Mouse (Mus musculus): ENCODE results near the gene Scg5. TPM values are rescaled to one million over a fixed set of nuclear protein-coding genes. Genes with fewer than 3 reads are reported as not detected.

The Scg5 gene
- polyA plus RNA-seq, 1 experiment from 2014 or later, result 4.1 TPM

DNA sequence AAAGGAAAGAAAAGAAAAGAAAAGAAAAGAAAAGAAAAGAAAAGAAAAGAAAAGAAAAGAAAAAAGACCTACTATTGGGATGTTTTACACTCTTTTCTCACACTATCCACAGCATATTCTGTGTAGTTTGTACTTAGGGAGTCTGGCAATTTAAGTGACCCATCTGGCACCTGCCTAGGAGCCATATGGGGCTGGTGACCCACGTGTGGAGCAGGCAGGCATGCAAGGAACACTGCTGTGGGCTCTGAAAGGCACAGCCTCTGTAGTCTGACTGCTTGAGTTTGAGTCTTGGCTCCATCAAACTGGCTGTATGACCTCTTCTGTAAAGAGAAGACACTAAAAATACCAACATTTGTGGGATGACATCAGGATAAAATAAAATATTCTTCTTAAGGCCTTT is 25.2 kb downstream of the Scg5 start:
- H3K4me3 ChIP-seq (replicated peaks), result no peak overlapping the region
- peaks cover 5% of the 10 kb centered on the region for H3K4me1 ChIP-seq
- H3K36me3 ChIP-seq, result no peaks in the 10 kb centered on the region
- no peak overlapping the region for H3K9ac ChIP-seq
- no peaks in the 10 kb centered on the region for H3K27me3 ChIP-seq
- H3K4me2 ChIP-seq (replicated peaks), result no peak overlapping the region
- H3K27ac ChIP-seq (replicated peaks), result no peak overlapping the region
- no peak for ATAC-seq (ENCODE audit: insufficient number of reproducible peaks, low FRiP score, low TSS enrichment, low read depth)
- WGBS, result 21% methylated on average over 1 of the region's 1 CpGs
- H3K9me3 ChIP-seq (replicated peaks), result no peaks in the 10 kb centered on the region

DNA sequence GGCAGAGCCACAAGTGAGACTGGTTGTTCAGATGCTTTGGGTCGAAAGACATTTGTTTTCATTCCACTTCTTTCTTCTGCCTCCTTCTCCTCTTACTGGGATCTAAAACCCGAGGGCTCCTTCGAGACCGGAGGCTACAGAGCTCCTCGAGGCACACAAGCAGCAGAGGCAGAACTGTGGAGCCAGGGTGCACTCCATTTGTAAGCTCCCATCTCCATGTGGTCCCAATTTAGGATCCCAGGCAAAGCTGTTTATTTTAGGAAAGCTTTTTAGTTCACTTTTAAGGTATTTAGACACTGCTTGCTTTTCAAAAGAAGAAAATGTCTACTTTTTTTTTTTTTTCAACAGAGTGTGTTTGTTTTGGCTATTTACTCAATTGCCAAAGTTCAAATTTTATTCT is 28.1 kb downstream of the Scg5 start:
- WGBS, result 18% methylated on average over 5 of the region's 5 CpGs
- Histone ChIP-seq H3K36me3 (no peaks in the 10 kb centered on the region), H3K27me3 (no peaks in the 10 kb centered on the region), H3K9ac (no peak overlapping the region), H3K9me3 (replicated peaks) (no peaks in the 10 kb centered on the region), H3K27ac (replicated peaks) (no peak overlapping the region), H3K4me1 (peaks cover 5% of the 10 kb centered on the region), H3K4me2 (replicated peaks) (no peak overlapping the region), H3K4me3 (replicated peaks) (no peak overlapping the region)
- ATAC-seq (ENCODE audit: insufficient number of reproducible peaks, low FRiP score, low TSS enrichment, low read depth), result no peak

GRCm38 (mm10) chr2:113798605-113799004 is 30.3 kb downstream of the Scg5 start:
- Histone ChIP-seq H3K27me3 (no peaks in the 10 kb centered on the region), H3K36me3 (no peaks in the 10 kb centered on the region), H3K9ac (no peak overlapping the region), H3K4me1 (peaks cover 5% of the 10 kb centered on the region), H3K4me2 (replicated peaks) (no peak overlapping the region), H3K9me3 (replicated peaks) (no peaks in the 10 kb centered on the region), H3K4me3 (replicated peaks) (no peak overlapping the region), H3K27ac (replicated peaks) (no peak overlapping the region)
- ATAC-seq (ENCODE audit: insufficient number of reproducible peaks, low FRiP score, low TSS enrichment, low read depth), result no peak
- 53% methylated on average over 13 of the region's 13 CpGs for whole genome bisulfite sequencing

DNA sequence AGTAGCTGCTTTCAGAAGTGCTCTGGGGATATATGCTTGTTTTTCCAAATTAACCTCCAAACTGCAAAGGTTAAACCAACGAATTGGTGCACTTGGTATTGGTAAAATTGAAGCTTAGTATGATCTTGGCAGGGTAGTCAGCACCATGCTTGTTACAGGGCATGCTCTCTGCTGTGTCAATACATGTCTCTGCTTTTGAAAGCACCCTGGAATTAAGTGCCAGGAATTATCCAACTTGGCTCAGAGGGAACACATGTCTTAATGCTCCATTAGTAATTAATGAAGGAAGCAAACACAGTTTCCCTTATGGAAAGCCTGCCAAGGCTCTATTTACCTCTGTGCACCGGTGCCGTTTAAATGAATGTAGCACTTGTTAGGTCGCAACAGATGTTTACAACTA is 33.7 kb downstream of the Scg5 start:
- Histone ChIP-seq H3K27ac (replicated peaks) (no peak overlapping the region), H3K4me2 (replicated peaks) (no peak overlapping the region)
- 35% methylated on average over 4 of the region's 4 CpGs for WGBS

DNA sequence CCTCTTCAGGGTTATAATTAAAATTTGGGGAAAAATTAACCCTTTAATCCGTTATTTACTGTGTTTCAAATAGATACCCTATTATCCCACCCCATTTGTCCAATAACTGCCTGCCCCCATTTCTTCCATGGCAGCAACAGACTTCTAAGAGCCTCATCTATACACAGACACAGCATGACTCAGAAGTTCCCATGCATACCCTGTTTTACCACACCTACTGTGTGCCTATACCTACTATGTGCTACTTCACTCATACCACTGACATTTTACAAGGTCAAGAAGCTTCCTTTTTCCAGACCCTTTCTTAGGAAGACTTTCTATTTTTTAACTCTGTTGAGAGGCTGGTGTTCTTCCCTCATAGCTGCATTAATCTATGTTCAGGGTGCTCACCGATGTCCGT is 35.4 kb downstream of the Scg5 start:
- no peak for ATAC-seq (ENCODE audit: insufficient number of reproducible peaks, low FRiP score, low TSS enrichment, low read depth)
- Histone ChIP-seq H3K36me3 (no peaks in the 10 kb centered on the region), H3K27ac (replicated peaks) (no peak overlapping the region), H3K27me3 (no peaks in the 10 kb centered on the region; the same call in 1 of the 2 replicates), H3K4me2 (replicated peaks) (no peak overlapping the region), H3K4me3 (replicated peaks) (no peak overlapping the region), H3K9ac (no peak overlapping the region), H3K9me3 (replicated peaks) (no peaks in the 10 kb centered on the region), H3K4me1 (no peaks in the 10 kb centered on the region)
- 78% methylated on average over 3 of the region's 3 CpGs for WGBS

More for the DNA sequence above, 33.7 kb downstream of the Scg5 start:
- Histone ChIP-seq H3K4me1 (no peaks in the 10 kb centered on the region; the same call in 1 of the 2 replicates), H3K4me3 (replicated peaks) (no peak overlapping the region), H3K9me3 (replicated peaks) (no peaks in the 10 kb centered on the region), H3K9ac (no peak overlapping the region), H3K27me3 (no peaks in the 10 kb centered on the region; the same call in 1 of the 2 replicates), H3K36me3 (no peaks in the 10 kb centered on the region)
- ATAC-seq (ENCODE audit: insufficient number of reproducible peaks, low FRiP score, low TSS enrichment, low read depth), result no peak

DNA sequence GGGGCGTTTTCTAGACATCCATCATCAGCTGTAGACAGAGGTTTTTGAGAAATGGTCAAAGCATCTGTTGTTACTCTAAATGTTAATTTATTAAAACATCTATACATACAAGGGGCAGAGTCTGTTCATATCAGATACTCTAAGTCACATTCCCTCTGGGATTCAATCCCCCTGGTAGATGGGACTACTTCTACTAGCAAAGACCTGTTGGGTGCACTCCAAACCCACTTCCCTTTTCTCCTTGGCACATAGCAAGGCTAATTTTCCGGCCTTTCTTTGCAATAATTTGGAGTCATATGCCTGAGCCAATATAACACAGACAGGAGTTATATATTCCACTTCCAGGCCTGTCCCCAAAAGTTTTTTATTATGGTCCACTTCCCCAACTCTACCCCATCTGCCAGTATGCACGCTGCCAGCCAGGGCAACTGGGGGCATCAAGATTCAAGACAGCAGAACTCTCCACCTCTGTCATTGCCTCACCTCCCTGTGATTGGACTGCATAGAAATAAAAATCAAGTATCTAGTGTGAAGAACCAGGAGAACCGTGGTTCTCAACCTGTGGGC is 40.0 kb downstream of the Scg5 start:
- ATAC-seq (ENCODE audit: insufficient number of reproducible peaks, low FRiP score, low TSS enrichment, low read depth), result no peak
- H3K9me3 ChIP-seq (replicated peaks), result no peaks in the 10 kb centered on the region
- WGBS, result 85% methylated on average over 4 of the region's 4 CpGs
- H3K4me3 ChIP-seq (replicated peaks), result no peak overlapping the region
- H3K4me2 ChIP-seq (replicated peaks), result no peak overlapping the region
- no peak overlapping the region for H3K9ac ChIP-seq
- H3K27ac ChIP-seq (replicated peaks), result no peak overlapping the region
- H3K27me3 ChIP-seq, result no peaks in the 10 kb centered on the region; the same call in 1 of the 2 replicates
- no peaks in the 10 kb centered on the region for H3K4me1 ChIP-seq
- H3K36me3 ChIP-seq, result no peaks in the 10 kb centered on the region

- Histone ChIP-seq H3K4me3 (replicated peaks) (no peak overlapping the region), H3K27me3 (no peaks in the 10 kb centered on the region; the same call in 1 of the 2 replicates), H3K9me3 (replicated peaks) (no peaks in the 10 kb centered on the region), H3K36me3 (no peaks in the 10 kb centered on the region), H3K4me2 (replicated peaks) (no peak overlapping the region), H3K9ac (no peak overlapping the region), H3K4me1 (no peaks in the 10 kb centered on the region), H3K27ac (replicated peaks) (no peak overlapping the region)
- 78% methylated on average over 4 of the region's 4 CpGs for WGBS
- ATAC-seq (ENCODE audit: insufficient number of reproducible peaks, low FRiP score, low TSS enrichment, low read depth), result no peak
These were observed 41.0 kb downstream of the Scg5 start for GRCm38 (mm10) chr2:113787882-113788281.

GRCm38 (mm10) chr2:113784851-113785250 is 44.1 kb downstream of the Scg5 start:
- no peaks in the 10 kb centered on the region for H3K27me3 ChIP-seq
- WGBS, result 65% methylated on average over 3 of the region's 3 CpGs
- H3K4me1 ChIP-seq, result no peaks in the 10 kb centered on the region
- H3K9me3 ChIP-seq (replicated peaks), result no peaks in the 10 kb centered on the region
- H3K4me2 ChIP-seq (replicated peaks), result no peak overlapping the region
- no peak for ATAC-seq (ENCODE audit: insufficient number of reproducible peaks, low FRiP score, low TSS enrichment, low read depth)
- no peak overlapping the region for H3K4me3 ChIP-seq (replicated peaks)
- H3K9ac ChIP-seq, result no peak overlapping the region
- no peak overlapping the region for H3K27ac ChIP-seq (replicated peaks)
- H3K36me3 ChIP-seq, result no peaks in the 10 kb centered on the region

GRCm38 (mm10) chr2:113781521-113781920 is 47.4 kb downstream of the Scg5 start:
- ATAC-seq (ENCODE audit: insufficient number of reproducible peaks, low FRiP score, low TSS enrichment, low read depth), result no peak
- Histone ChIP-seq H3K27me3 (no peaks in the 10 kb centered on the region), H3K4me3 (replicated peaks) (no peak overlapping the region), H3K4me1 (peaks cover 3% of the 10 kb centered on the region; the same call in 1 of the 2 replicates), H3K27ac (replicated peaks) (no peak overlapping the region), H3K9ac (no peak overlapping the region), H3K4me2 (replicated peaks) (no peak overlapping the region), H3K9me3 (replicated peaks) (no peaks in the 10 kb centered on the region), H3K36me3 (no peaks in the 10 kb centered on the region)
- WGBS, result 68% methylated on average over 4 of the region's 4 CpGs

- Histone ChIP-seq H3K9ac (no peak overlapping the region), H3K4me1 (peaks cover 6% of the 10 kb centered on the region; the same call in 1 of the 2 replicates), H3K36me3 (no peaks in the 10 kb centered on the region), H3K4me2 (replicated peaks) (no peak overlapping the region), H3K27ac (replicated peaks) (no peak overlapping the region), H3K27me3 (no peaks in the 10 kb centered on the region), H3K9me3 (replicated peaks) (no peaks in the 10 kb centered on the region), H3K4me3 (replicated peaks) (no peak overlapping the region)
- WGBS, result 58% methylated on average over 5 of the region's 5 CpGs
- no peak for ATAC-seq (ENCODE audit: insufficient number of reproducible peaks, low FRiP score, low TSS enrichment, low read depth)
These were observed 47.8 kb downstream of the Scg5 start for GRCm38 (mm10) chr2:113781107-113781506.

DNA sequence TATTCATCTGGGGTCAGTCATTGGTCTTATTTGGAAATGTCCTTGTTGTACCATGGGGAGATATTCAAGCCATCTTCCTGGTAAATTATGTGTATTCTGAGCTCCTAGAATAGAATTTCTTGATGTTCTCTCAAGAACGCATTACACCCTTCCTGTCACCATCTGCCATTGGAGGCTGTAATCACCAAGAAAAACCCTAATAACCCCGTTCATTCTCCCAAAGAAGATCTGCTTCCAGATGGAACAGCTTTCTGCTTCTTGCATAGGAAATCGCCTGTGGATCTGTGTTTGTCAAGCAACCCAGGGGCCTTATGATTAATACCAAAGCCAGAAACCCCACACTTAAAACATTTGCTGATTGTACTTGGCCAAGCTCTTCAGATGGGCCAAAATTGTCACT is 49.6 kb downstream of the Scg5 start:
- Histone ChIP-seq H3K9ac (no peak overlapping the region), H3K4me2 (replicated peaks) (no peak overlapping the region), H3K4me1 (peaks cover 6% of the 10 kb centered on the region; the same call in 1 of the 2 replicates), H3K36me3 (no peaks in the 10 kb centered on the region), H3K27ac (replicated peaks) (no peak overlapping the region), H3K27me3 (0 out of 2 replicates have a peak, but pooled peaks cover 2% of the 10 kb centered on the region), H3K9me3 (replicated peaks) (no peaks in the 10 kb centered on the region), H3K4me3 (replicated peaks) (no peak overlapping the region)
- WGBS, result 79% methylated on average over 3 of the region's 3 CpGs
- no peak for ATAC-seq (ENCODE audit: insufficient number of reproducible peaks, low FRiP score, low TSS enrichment, low read depth)

- Histone ChIP-seq H3K4me3 (replicated peaks) (no peak overlapping the region), H3K9ac (no peak overlapping the region), H3K36me3 (no peaks in the 10 kb centered on the region), H3K4me1 (peaks cover 6% of the 10 kb centered on the region; the same call in 1 of the 2 replicates), H3K4me2 (replicated peaks) (no peak overlapping the region), H3K27ac (replicated peaks) (no peak overlapping the region), H3K27me3 (peaks cover 6% of the 10 kb centered on the region; the same call in 1 of the 2 replicates), H3K9me3 (replicated peaks) (no peaks in the 10 kb centered on the region)
- ATAC-seq (ENCODE audit: insufficient number of reproducible peaks, low FRiP score, low TSS enrichment, low read depth), result no peak
- 74% methylated on average over 6 of the region's 6 CpGs for WGBS
These were observed 50.9 kb downstream of the Scg5 start for GRCm38 (mm10) chr2:113778036-113778435.

All from embryonic facial prominence, embryonic 15.5 days (tissue).